Mouse (Mus musculus) liver, adult (tissue): Measurements from ENCODE around the gene Rasip1.

Experiments
- GATA4 ChIP-seq: IDR thresholded peaks from 2 replicates; pipeline ENCODE4 v1.6.1; 2014; ENCODE audit warnings: mild to moderate bottlenecking, low read length; ENCODE audit not compliant: insufficient replicate concordance

Rasip1 gene

DNA sequence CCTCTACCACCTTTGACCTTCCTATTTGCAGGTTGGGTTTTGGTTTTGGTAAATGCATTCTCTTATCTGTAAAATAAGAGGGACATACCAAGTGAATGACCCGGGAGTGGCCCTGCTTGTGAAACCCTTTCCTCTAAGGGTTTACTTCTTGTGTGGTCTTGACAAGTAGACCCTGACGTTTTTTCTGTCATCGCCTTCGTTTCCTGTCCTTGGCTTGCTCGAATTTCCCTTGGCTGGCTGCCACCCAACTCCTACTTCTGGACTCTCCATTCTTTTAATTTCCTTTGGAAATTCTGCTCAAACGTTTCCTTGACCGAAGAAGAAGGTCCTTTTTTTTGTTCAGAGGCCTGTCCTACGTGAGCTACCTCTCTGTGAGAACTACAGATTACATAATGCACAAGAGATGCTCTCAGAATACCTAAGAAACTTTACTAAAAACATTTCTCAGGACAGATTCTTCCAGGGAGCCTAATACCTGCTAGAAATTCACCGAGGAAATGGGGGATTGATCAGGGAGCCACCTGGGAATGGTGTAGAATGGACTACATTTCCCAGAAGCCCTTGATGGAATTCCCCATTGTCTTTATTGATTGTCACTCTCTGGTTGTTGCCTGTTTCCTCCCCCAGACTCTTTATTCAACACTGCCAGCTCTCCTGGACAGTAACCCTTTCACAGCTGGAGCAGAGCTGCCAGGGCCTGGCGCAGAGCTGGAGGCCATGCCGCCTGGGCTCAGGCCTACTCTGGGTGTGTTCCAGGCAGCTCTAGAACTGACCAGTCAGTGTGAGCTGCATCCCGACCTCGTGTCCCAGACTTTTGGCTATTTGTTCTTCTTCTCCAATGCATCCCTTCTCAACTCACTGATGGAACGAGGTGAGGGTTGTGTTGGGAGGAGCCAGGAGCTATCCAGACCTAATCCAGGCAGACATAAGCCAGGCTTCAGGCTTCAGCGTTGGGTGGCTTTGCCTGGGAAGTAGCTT is 8.7 kb downstream of the Rasip1 start:
- no peak for TF ChIP-seq GATA4

DNA sequence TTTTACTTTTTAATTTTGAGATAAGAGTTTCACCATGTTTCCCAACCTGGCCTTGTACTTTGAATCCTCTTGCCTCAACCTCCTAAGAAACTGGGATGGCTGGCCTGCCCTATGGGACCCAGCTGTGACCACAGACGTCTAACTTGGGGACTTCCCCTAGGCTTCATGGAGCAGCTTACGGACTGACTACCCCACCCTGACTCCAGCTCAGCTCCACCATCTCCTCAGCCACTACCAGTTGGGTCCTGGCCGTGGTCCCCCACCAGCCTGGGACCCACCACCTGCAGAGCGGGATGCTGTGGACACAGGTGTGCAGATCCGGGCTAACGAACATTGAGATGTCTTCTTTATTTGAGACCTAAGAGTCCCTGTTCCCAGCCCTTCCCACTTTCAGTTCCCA is 10.4 kb downstream of the Rasip1 start:
- no peak for TF ChIP-seq GATA4

DNA sequence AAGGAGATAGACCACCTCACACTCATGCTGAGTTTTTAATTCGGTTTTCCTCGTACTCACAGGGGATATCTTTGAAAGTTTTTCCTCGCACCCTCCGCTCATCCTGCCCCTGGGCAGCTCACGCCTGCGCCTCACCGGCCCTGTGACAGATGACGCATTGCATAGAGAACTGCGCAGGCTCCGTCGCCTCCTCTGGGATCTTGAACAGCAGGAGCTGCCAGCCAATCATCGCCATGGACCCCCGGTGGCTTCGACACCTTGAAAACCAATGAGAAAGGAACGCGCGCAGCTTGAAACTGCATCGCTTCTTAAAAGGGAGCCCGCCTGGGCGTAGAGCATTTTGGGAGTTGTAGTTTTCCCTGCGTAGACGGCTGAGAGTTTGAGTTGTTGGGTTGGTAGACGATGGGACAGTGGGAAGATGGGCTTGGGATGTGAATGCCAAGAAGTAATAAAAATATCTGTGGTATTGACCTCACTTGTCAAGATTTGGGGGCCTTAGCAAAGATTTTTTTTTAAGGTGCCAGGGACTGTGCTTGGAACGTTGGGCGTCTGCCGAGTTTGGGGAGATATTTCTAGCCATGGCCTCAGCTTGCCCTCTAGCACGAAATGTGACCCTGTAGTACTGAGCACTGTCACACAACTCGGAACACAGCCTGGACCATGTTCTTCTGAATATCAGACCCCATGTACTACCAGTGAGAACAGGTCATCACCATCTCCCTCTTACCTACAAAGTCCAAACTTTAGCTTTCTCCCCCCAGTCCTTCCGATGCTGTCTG is 11.5 kb downstream of the Rasip1 start:
- TF ChIP-seq GATA4 = no peak

DNA sequence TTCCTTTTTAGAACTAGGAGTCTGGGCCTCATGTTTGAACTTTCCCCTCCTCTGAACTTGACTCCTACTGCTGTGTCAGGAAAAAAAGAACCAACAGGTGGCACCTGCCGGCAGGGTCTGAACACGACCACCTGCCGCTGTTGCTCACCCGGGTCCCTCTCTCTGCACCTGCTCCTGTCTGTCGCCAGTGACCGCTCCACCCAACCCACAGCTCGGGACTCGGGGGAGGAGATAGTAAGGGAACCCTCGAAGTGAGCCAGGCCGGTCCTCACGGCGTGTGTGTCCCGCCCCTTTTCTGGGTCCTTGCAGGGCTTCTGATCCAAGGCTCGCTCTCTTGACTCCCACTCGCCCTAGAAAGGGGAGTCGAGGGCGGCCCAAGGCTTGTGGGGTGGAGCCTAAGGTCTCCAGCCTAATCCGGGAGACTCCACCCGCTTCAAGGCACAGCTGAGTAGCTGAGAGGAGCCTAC is 12.3 kb downstream of the Rasip1 start, which contains the start of gene Mamstr:
Gene Mamstr (plus strand): TSS at position 417 of the 467 bp plus-strand sequence.
- TF ChIP-seq GATA4 = no peak

DNA sequence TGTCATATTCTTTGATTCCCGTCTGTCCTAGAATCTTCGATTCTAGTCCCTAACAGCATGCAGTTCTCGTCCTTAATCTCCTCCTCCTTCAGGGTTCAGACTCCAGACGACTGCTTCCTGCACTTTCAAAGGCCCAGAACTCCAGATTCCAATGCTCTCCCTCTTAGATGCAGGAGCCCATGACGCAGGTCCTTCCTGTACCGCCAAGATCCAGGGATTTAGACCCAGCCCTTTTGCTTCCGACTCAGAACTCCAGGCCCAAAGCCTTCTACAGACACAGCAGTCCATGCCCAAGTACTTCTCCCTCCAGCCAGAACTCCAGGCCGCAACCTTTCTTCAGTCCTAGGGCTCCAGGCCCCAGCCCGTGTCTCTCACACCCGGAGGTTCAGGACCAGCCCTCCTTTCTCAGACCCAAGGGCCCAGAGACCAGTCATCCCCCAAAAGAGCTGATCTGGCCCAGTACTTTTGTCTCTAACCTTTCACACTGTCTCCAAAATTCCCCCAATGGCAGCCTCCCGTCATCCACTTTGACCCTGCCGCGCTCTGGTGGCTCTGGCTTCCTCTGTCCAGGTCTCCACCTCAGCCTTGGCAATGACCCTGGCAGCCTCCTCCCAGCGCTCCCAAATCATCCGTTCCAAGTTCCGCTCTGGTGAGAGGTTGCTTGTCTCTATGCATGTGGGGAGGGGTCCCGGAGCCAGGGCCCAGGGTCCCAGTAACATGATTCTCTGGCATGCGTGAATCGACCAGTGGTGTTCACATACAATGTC is 13.1 kb downstream of the Rasip1 start:
- no peak for TF ChIP-seq GATA4

DNA sequence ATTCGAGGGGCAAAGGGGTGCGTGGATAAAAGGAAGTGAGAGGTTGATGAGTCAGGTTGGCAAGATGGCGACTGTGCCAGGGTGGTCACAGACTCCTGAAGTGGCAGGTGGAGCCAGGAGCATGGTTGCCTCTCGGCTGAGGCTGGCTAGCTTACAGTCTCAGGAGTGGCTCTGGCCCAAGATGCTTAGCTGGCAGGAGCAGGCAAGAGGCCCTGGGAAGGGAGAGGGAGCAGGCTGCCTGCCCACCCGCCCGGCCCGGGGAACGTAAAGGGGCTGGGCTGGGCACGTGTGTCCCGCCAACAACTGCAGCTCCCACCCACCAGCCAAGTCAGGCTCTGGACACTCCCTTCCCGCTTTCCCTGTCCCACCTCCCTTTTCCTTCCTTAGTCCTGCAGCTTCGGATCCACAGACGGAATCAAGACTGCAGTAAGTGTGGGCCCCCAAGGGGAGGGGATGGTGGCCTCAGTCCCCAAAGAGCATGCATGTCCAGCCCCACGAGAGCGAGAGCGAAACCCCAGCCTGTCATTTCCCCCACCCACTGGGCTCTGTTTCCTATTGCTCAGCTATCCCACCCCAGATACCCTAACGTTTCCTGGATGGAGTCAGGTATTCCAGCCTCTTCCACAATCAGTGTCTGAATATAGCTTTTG is 14.2 kb downstream of the Rasip1 start:
- no peak for TF ChIP-seq GATA4

DNA sequence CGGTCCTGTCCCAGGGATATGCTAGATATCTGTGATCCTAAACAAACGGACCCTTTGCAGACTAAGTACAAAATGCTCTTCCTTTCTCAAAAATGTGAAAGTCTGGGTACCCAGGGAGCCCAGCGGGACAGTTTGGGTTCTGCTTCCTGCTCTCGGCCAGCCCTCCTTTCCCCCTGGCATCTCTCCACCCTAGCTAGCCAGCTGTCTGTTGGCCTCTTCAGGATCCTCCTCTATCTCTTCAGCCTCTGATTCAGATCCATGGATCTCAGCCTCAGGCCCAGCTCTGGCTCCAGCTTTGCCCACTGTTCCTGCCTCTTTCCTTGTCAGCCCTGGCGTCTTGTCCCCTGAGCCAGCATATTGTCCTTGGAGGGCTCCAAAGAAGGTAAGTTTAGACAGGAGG is 14.8 kb downstream of the Rasip1 start:
- TF ChIP-seq GATA4 = no peak

DNA sequence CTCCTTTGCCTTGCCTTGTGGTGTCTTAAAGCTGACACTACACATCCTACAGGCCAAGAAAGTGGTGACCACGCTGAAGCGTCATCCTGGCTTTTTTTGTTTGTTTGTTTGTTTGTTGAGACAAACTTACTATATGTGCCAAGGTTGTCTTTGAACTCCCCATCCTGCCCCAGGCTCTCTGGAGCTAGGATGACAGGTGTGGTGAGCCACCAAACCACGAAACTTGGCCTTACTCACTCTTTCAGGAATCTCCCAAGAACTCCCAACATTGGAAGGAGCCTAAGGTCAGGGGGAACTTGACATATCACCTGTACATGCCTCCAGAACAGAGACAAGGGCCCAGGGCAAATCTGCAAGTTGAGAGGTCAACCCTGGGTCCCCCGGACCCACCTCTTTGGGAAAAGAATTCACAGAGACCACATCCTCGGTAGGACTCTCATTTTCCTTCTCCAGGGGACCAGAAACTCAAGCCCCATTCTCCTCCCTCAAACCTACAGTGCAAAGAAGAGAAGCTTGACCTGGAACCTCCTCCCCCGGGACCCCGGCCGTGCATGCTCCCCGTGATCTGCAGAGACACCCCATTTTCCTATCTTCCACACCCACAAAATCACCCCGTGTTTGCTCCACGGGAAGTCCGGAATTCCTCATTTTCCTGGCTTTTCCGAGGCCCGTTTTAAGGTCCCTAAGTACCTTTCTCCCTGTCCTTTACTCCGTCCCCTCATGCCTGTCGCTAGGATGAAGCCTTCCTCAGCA is 15.4 kb downstream of the Rasip1 start:
- no peak for TF ChIP-seq GATA4

DNA sequence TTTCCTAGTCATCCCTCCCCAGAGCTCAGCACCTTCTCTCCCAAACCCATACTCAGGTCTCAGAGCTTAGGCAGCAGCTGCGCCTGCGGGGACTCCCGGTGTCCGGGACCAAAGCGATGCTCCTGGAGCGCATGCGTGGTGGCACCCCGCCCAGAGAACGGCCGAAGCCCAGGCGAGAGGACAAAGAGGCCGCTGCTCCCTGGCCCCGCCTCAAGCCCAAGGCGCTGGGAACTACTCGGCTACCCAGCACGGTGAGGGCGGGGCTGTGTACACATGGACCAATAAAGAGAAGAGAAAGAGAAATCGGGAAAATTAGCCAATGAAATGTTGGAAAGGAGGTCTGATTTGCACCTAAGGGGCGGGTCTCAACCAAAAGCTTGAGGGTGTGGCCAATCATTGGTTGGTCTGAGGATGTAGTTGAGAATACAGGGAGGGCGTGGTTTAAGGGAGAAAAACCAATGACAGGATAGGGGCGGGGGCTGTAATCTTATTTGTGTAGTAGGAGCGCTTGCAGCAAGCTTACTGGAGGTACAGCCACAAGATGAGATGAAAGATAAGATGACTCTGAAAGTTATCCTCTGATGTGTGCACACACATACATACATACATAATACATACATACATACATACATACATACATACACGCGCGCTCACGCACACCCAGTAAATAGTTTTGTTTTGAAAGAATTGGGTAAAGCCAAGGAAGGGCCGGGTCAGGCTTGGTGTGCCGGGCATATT is 16.3 kb downstream of the Rasip1 start:
- TF ChIP-seq GATA4 = no peak

DNA sequence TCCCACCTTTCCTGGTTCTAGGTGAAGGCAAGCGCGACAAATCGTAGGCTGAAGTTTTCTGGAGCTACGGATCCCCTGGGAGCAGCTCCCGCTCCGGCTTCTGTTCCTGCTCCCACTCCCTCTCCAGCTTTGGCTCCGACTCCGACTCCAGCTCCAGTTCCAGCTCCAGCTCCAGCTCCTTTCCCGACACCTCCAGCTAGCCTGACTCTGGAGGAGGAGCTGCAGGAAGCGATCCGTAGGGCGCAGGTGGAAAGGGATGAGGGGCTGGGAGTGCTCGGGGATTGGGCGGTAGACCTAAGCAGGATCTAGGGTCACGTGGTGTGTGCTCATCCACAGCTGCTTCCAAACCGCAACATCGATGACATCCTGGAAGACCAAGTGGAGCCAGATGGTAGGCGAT is 16.9 kb downstream of the Rasip1 start:
- TF ChIP-seq GATA4 = no peak

DNA sequence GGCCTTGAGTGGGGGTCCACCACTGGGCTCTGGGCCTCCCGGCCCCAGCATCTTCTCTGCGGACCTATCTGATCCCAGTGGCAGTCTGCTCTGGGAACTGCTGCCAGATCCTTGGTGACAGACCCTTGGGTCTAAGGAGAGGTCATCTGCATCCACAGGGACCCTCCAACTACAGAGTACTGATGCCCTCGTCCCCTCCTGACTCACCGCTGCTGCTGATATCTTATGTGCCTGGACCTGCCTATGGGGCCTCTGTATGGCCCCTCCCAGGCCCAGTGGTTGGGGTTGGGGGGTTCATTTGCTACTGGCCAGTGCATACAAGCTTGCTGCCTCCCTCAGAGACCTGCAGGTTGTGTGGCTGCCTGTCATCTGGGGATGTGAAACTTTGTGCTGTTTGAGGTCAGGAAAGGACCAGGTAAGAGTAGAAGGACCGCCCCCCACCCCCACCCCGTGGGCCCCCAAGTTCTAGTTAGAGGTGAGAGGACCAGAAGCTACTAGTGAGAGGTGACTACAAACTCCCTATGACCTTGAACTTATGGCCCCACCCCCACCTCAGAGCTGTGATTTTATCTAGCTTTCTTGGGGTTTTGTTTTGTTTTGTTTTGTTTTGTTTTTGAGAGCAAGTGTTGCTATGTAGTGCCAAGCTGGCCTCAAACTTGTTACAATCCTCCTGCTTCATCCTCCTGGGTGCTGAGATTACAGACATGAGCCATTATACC is 17.7 kb downstream of the Rasip1 start:
- TF ChIP-seq GATA4 = no peak

DNA sequence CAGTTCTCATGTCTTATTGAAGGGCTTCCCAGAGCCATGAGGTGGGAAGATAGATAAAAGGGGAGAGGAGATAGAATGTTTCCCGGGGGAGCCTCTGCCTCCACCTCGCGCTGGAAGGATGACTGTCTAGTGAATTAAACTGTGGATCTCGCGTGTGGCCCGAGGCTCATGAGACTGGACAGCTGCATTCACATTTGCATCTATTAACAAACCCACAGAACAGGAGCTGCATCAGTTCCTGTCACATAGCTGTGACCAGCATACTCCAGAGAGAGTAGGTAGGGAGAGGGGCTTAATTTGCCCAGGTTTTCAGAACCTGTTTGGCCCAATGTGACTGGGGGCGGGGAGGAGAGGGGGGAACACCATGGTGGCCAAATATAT is 18.3 kb downstream of the Rasip1 start:
- TF ChIP-seq GATA4 = no peak

DNA sequence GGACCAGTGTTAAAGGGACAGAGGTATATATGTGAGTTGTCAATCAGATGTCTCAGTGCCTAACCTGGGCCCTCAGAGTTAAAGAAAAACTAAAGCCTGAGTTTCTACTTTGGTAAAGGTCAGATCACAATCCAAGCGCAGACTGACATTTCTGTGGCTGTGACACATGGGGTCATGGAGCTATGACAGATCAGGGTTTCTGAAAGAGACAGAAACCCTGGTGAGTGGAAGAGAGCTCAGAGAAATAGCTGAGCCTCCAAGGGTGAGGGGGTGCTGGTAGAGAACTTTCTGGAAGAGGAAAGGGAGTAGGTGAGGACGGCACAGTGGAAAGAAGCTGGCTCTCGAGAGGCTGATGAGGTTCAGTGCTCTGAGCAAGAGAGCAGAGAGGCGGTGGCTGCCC is 19.4 kb downstream of the Rasip1 start:
- no peak for TF ChIP-seq GATA4
